Mouse (Mus musculus): ENCODE measurements around the gene Tln2. TPM values are rescaled to one million over a fixed set of nuclear protein-coding genes. Genes with fewer than 3 reads are reported as not detected.
A peak's percentile ranks its signal among the peaks of the same experiment; 100 is the strongest.

Gene Tln2
- total RNA-seq, 2 experiments from 2014 or later = 90.2 to 93.5 TPM

- DNase-seq = no peak
Observed at GRCm38 (mm10) chr9:67476184-67476583, 83.3 kb downstream of the Tln2 start.

GRCm38 (mm10) chr9:67463440-67464122 is 95.9 kb downstream of the Tln2 start:
- no peak for DNase-seq

GRCm38 (mm10) chr9:67441484-67441883 is 118.0 kb downstream of the Tln2 start:
- no peak for DNase-seq

GRCm38 (mm10) chr9:67437511-67437910 is 122.0 kb downstream of the Tln2 start:
- no peak for DNase-seq

- DNase-seq = peak in 1 of 2 experiments; percentile 31
Observed at GRCm38 (mm10) chr9:67435333-67436154, 124.0 kb downstream of the Tln2 start.

GRCm38 (mm10) chr9:67429199-67429892 is 130.2 kb downstream of the Tln2 start:
- DNase-seq = no peak

GRCm38 (mm10) chr9:67428306-67429047 is 131.0 kb downstream of the Tln2 start:
- DNase-seq = no peak

GRCm38 (mm10) chr9:67426304-67426703 is 133.2 kb downstream of the Tln2 start:
- DNase-seq = no peak

GRCm38 (mm10) chr9:67424110-67424509 is 135.4 kb downstream of the Tln2 start:
- no peak for DNase-seq

GRCm38 (mm10) chr9:67418092-67418491 is 141.4 kb downstream of the Tln2 start:
- DNase-seq = peak; percentile 41 to 44

GRCm38 (mm10) chr9:67410667-67411066 is 148.8 kb downstream of the Tln2 start:
- DNase-seq = no peak

GRCm38 (mm10) chr9:67404736-67405135 is 154.8 kb downstream of the Tln2 start:
- no peak for DNase-seq

- DNase-seq = no peak
Observed at GRCm38 (mm10) chr9:67399563-67399962, 159.9 kb downstream of the Tln2 start.

GRCm38 (mm10) chr9:67397756-67398155 is 161.7 kb downstream of the Tln2 start:
- no peak for DNase-seq

- no peak for DNase-seq
Observed at GRCm38 (mm10) chr9:67396446-67396845, 163.1 kb downstream of the Tln2 start.

- DNase-seq = no peak
Observed at GRCm38 (mm10) chr9:67384028-67384590, 175.4 kb downstream of the Tln2 start.

- no peak for DNase-seq
Observed at GRCm38 (mm10) chr9:67380095-67380494, 179.4 kb downstream of the Tln2 start.

- DNase-seq = no peak
Observed at GRCm38 (mm10) chr9:67378772-67379171, 180.7 kb downstream of the Tln2 start.

- no peak for DNase-seq
Observed at GRCm38 (mm10) chr9:67368078-67368477, 191.4 kb downstream of the Tln2 start.

- DNase-seq = no peak
Observed at GRCm38 (mm10) chr9:67362511-67362910, 197.0 kb downstream of the Tln2 start.

GRCm38 (mm10) chr9:67362053-67362452 is 197.4 kb downstream of the Tln2 start:
- no peak for DNase-seq

GRCm38 (mm10) chr9:67361511-67361910 is 198.0 kb downstream of the Tln2 start:
- no peak for DNase-seq
